In the genomic region with DNA sequence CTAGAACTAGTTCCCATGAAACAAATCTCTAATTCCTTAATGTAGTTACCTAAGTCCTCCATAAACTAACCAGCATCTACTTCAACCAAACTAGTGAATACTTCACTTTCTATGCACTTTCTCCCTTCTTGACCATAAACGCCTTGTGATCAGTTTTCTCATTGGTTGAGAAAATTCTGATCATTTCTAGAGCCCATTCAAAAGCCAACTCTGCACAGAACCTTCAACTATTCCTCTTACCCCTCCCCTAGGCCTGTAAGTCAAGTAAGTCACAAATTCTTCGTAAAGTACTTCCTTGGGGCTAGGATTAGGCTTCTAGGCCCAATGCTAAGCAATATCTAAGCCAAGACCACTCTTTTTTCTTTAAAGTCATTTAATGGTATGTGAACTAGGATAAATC, we compare ENCODE assay signal across 8 mouse cellular contexts. TPM values are rescaled to one million over a fixed set of nuclear protein-coding genes. Genes with fewer than 3 reads are reported as not detected.
DNase-seq lines count a peak whose midpoint lies in the region; ATAC-seq lines count a peak whose summit lies in the region.

No protein-coding gene starts in this region.

- H3K36me3 ChIP-seq in kidney, embryonic 14.5 days (ENCODE audit: control insufficient read depth, insufficient read depth, low read length), result peaks cover 14% of the 10 kb centered on the region
- H3K36me3 ChIP-seq in hindbrain, embryonic 11.5 days (ENCODE audit: control insufficient read depth, insufficient read depth, low read length), result peaks cover 4% of the 10 kb centered on the region
- H3K36me3 ChIP-seq in midbrain, embryonic 12.5 days, result peaks cover 12% of the 10 kb centered on the region

- no peak for DNase-seq in kidney, adult 18-20 months
- peak; percentile 30 for DNase-seq in NIH3T3 (ENCODE audit: low read depth)
- DNase-seq in hindbrain, embryonic 11.5 days (ENCODE audit: low spot score), result no peak
- no peak for DNase-seq in spleen, adult 18-20 months
- DNase-seq in embryo, embryonic 9.5 days (ENCODE audit: extremely low spot score), result no peak
- DNase-seq in retina, postnatal 1 day, result no peak

- peaks cover 11% of the 10 kb centered on the region for H3K4me1 ChIP-seq in kidney, embryonic 14.5 days (ENCODE audit: control insufficient read depth, insufficient read depth, low read length)
- no peaks in the 10 kb centered on the region for H3K4me1 ChIP-seq in hindbrain, embryonic 11.5 days (replicated peaks; ENCODE audit: control insufficient read depth, insufficient read depth, low read length)
- H3K4me1 ChIP-seq in midbrain, embryonic 12.5 days, result peaks cover 15% of the 10 kb centered on the region

- no peaks in the 10 kb centered on the region for H3K9me3 ChIP-seq in kidney, embryonic 14.5 days (ENCODE audit: control insufficient read depth, low read length)
- H3K9me3 ChIP-seq in hindbrain, embryonic 11.5 days (ENCODE audit: control insufficient read depth, low read length), result no peaks in the 10 kb centered on the region
- no peaks in the 10 kb centered on the region for H3K9me3 ChIP-seq in midbrain, embryonic 12.5 days

- H3K27ac ChIP-seq in kidney, embryonic 14.5 days (ENCODE audit: low read depth, low read length), result no peak overlapping the region; the same call in 1 of the 2 replicates
- no peak overlapping the region for H3K27ac ChIP-seq in hindbrain, embryonic 11.5 days (ENCODE audit: low read depth, low read length)
- no peak overlapping the region for H3K27ac ChIP-seq in midbrain, embryonic 12.5 days (replicated peaks)

- peak overlapping the region; percentile 94 for H3K4me3 ChIP-seq in kidney, embryonic 14.5 days (ENCODE audit: low read length)
- H3K4me3 ChIP-seq in hindbrain, embryonic 11.5 days (ENCODE audit: low read depth, low read length), result peak overlapping the region; percentile 75
- H3K4me3 ChIP-seq in midbrain, embryonic 12.5 days, result peak overlapping the region; percentile 84

- 10% methylated on average over 2 of the region's 2 CpGs for WGBS in kidney, embryonic 14.5 days
- WGBS in hindbrain, embryonic 11.5 days, result 28% methylated on average over 2 of the region's 2 CpGs
- WGBS in midbrain, embryonic 12.5 days, result 22% methylated on average over 2 of the region's 2 CpGs

- H3K27me3 ChIP-seq in kidney, embryonic 14.5 days (ENCODE audit: control insufficient read depth, insufficient read depth, low read length), result no peaks in the 10 kb centered on the region
- no peaks in the 10 kb centered on the region for H3K27me3 ChIP-seq in hindbrain, embryonic 11.5 days (ENCODE audit: control insufficient read depth, insufficient read depth, low read length)
- H3K27me3 ChIP-seq in midbrain, embryonic 12.5 days, result 0 out of 2 replicates have a peak, but pooled peaks cover 3% of the 10 kb centered on the region

- ATAC-seq in kidney, embryonic 14.5 days (ENCODE audit: low FRiP score, low TSS enrichment), result no peak
- no peak for ATAC-seq in hindbrain, embryonic 11.5 days (ENCODE audit: low FRiP score)
- no peak for ATAC-seq in midbrain, embryonic 12.5 days (ENCODE audit: low FRiP score, low read depth)

- peak overlapping the region; percentile 97 for H3K9ac ChIP-seq in kidney, embryonic 14.5 days (ENCODE audit: low read depth, low read length)
- peak overlapping the region; percentile 84 for H3K9ac ChIP-seq in hindbrain, embryonic 11.5 days (ENCODE audit: low read depth, low read length)
- H3K9ac ChIP-seq in midbrain, embryonic 12.5 days (replicated peaks), result peak overlapping the region; percentile 91

- peak overlapping the region; percentile 68 for H3K4me2 ChIP-seq in kidney, embryonic 14.5 days (replicated peaks; ENCODE audit: low read depth, low read length)
- H3K4me2 ChIP-seq in hindbrain, embryonic 11.5 days (replicated peaks; ENCODE audit: low read depth, low read length), result peak overlapping the region; percentile 70
- peak overlapping the region; percentile 77 for H3K4me2 ChIP-seq in midbrain, embryonic 12.5 days (replicated peaks)

RNA-seq across cellular contexts. Expression of a gene that starts 1.1 kb away (rescaled TPM):
- 122 and 167 TPM in 2 replicates for polyA plus RNA-seq in kidney, embryonic 14.5 days (2014; fragmentation: Nextera tagmentation; extraction: Ambion mirVana)
- 126 and 127 TPM in 2 replicates for polyA plus RNA-seq in hindbrain, embryonic 11.5 days (2014; fragmentation: Nextera tagmentation; extraction: Ambion mirVana)
- polyA plus RNA-seq in midbrain, embryonic 12.5 days (2016; fragmentation: Nextera tagmentation; extraction: Ambion mirVana), result 93.9 and 103 TPM in 2 replicates
